Comparison of ENCODE assay signal across 10 mouse cellular contexts in the genomic region with DNA sequence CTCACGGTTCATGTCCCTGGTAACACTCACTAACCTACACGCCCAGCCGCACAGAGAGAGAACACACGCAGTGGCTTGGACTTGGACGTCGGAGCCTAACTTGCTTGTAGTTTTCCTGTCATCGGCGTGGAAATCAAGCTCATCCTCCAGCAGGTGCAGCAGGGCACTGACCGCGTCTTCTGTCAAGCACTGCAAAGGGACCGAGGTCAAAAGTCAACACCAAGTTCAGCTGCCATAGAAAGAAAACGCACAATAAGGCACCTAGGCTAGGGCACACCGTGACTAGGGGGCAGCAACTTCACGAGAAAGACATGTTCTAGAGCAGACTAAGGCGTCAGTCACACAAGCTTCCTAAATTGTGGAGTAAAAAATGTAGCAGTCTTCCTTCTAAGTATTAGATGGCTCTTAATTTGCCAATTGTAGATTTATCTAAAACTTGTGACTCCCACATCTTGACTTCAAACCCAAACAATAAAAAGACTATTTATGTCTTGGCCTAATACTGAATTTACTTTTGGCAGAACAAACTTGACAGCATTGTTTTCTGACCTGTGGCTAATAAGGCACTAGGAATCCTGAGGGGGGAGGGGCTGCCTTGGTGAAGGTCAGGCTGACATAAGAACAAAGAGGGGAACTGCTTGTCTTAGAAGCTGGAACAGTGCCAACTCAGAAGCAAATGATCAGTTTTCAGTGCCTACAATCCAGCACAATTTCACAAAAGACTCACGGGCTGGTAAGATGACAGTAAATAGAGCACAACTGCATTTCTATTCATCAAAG. TPM values are rescaled to one million over a fixed set of nuclear protein-coding genes. Genes with fewer than 3 reads are reported as not detected.
DNase-seq lines count a peak whose midpoint lies in the region; ATAC-seq lines count a peak whose summit lies in the region.
"Had no signal": no experiment of that assay in that cellular context is flagged by ENCODE, and none has a peak within 500 bp of the region (broad histone marks: within the 10 kb centered on the region; RNA-seq: fewer than 3 reads in every experiment).

No protein-coding gene starts in this region.

- H3K4me2 ChIP-seq in embryonic facial prominence, embryonic 14.5 days (ENCODE audit: low read depth, low read length), result no peak overlapping the region
- no peak overlapping the region for H3K4me2 ChIP-seq in heart, embryonic 13.5 days

- H3K4me1 ChIP-seq in embryonic facial prominence, embryonic 14.5 days (ENCODE audit: control insufficient read depth, insufficient read depth, low read length), result no peaks in the 10 kb centered on the region
- no peaks in the 10 kb centered on the region for H3K4me1 ChIP-seq in embryonic facial prominence, embryonic 10.5 days
- peaks cover 21% of the 10 kb centered on the region for H3K4me1 ChIP-seq in heart, embryonic 13.5 days

- H3K36me3 ChIP-seq in embryonic facial prominence, embryonic 14.5 days (ENCODE audit: control insufficient read depth, insufficient read depth, low read length), result peaks cover 96% of the 10 kb centered on the region
- peaks cover 100% of the 10 kb centered on the region for H3K36me3 ChIP-seq in embryonic facial prominence, embryonic 10.5 days (replicated peaks)
- peaks cover 93% of the 10 kb centered on the region for H3K36me3 ChIP-seq in heart, embryonic 13.5 days

- H3K4me3 ChIP-seq in embryonic facial prominence, embryonic 14.5 days (ENCODE audit: low read depth, low read length), result no peak overlapping the region
- no peak overlapping the region for H3K4me3 ChIP-seq in embryonic facial prominence, embryonic 10.5 days
- H3K4me3 ChIP-seq in heart, embryonic 13.5 days, result no peak overlapping the region
- H3K4me3 ChIP-seq: erythroblast, embryonic 14.5 days had no signal

- peak; percentile 66 for DNase-seq in embryonic facial prominence, embryonic 14.5 days (ENCODE audit: low spot score)
- no peak for DNase-seq in embryonic facial prominence, embryonic 10.5 days (ENCODE audit: low spot score)
- peak; percentile 68 for DNase-seq in R1 (ENCODE audit: low read depth, low spot score)
- DNase-seq in kidney, postnatal 4 days, result peak; percentile 49 to 72
- DNase-seq in frontal cortex, adult 2 months (ENCODE audit: extremely low spot score in 1 of 2, low spot score in 1 of 2), result no peak
- no peak for DNase-seq in layer of hippocampus, adult 18-20 months (ENCODE audit: low spot score in 2 of 2)

- no peak overlapping the region for H3K27ac ChIP-seq in embryonic facial prominence, embryonic 14.5 days (replicated peaks; ENCODE audit: low read depth, low read length)
- no peak overlapping the region for H3K27ac ChIP-seq in embryonic facial prominence, embryonic 10.5 days (replicated peaks)
- peak overlapping the region; percentile 72 for H3K27ac ChIP-seq in heart, embryonic 13.5 days (replicated peaks)

- 86% methylated on average over 16 of the region's 16 CpGs for WGBS in embryonic facial prominence, embryonic 14.5 days
- 89% methylated on average over 16 of the region's 16 CpGs for WGBS in embryonic facial prominence, embryonic 10.5 days
- 85% methylated on average over 16 of the region's 16 CpGs for WGBS in heart, embryonic 13.5 days

- no peaks in the 10 kb centered on the region for H3K27me3 ChIP-seq in embryonic facial prominence, embryonic 14.5 days (replicated peaks; ENCODE audit: control insufficient read depth, insufficient read depth, low read length)
- no peaks in the 10 kb centered on the region for H3K27me3 ChIP-seq in embryonic facial prominence, embryonic 10.5 days (replicated peaks; ENCODE audit: low read depth, poor library complexity, severe bottlenecking)
- H3K27me3 ChIP-seq in heart, embryonic 13.5 days (replicated peaks), result no peaks in the 10 kb centered on the region

- no peak for ATAC-seq in embryonic facial prominence, embryonic 14.5 days (ENCODE audit: low read depth)
- no peak for ATAC-seq in heart, embryonic 13.5 days (ENCODE audit: extremely low read depth, insufficient number of reproducible peaks, low FRiP score, low TSS enrichment)
- ATAC-seq in CD4-positive, CD25-positive, alpha-beta regulatory T cell, adult 4 months, result no peak
- ATAC-seq: midbrain, embryonic 16.5 days had no signal

- H3K9me3 ChIP-seq in embryonic facial prominence, embryonic 14.5 days (ENCODE audit: control insufficient read depth, low read length), result no peaks in the 10 kb centered on the region
- H3K9me3 ChIP-seq in embryonic facial prominence, embryonic 10.5 days, result no peaks in the 10 kb centered on the region
- H3K9me3 ChIP-seq in heart, embryonic 13.5 days, result no peaks in the 10 kb centered on the region

- no peak overlapping the region for H3K9ac ChIP-seq in embryonic facial prominence, embryonic 14.5 days (ENCODE audit: low read depth, low read length)
- H3K9ac ChIP-seq in heart, embryonic 13.5 days, result no peak overlapping the region

RNA-seq across cellular contexts. Expression of gene Zc3hc1, which starts 15.9 kb away (rescaled TPM):
- polyA plus RNA-seq in embryonic facial prominence, embryonic 14.5 days (2014; fragmentation: Nextera tagmentation; extraction: Ambion mirVana), result 52.8 and 60.5 TPM in 2 replicates
- polyA plus RNA-seq in embryonic facial prominence, embryonic 10.5 days (2016; fragmentation: Nextera tagmentation; extraction: Ambion mirVana), result 84.6 and 90.8 TPM in 2 replicates
- 44.2 and 46.0 TPM in 2 replicates for polyA plus RNA-seq in heart, embryonic 13.5 days (2015; fragmentation: Nextera tagmentation; extraction: Ambion mirVana)
- 24.4 and 25.4 TPM in 2 replicates for polyA plus RNA-seq in frontal cortex, adult 2 months (2012; rRNA removed)
- total RNA-seq in layer of hippocampus, adult 18-20 months (2021), result 10 to 100 TPM; 23.8 to 26.5 TPM
- 10 to 100 TPM; 47.5 to 63.3 TPM for polyA plus RNA-seq in CD4-positive, CD25-positive, alpha-beta regulatory T cell, adult 4 months (2017; shearing (Covaris generic))

RNA-seq across cellular contexts. Expression of gene Klhdc10, which starts 26.7 kb away (rescaled TPM):
- polyA plus RNA-seq in embryonic facial prominence, embryonic 14.5 days (2014; fragmentation: Nextera tagmentation; extraction: Ambion mirVana), result 43.7 and 44.7 TPM in 2 replicates
- polyA plus RNA-seq in embryonic facial prominence, embryonic 10.5 days (2016; fragmentation: Nextera tagmentation; extraction: Ambion mirVana), result 36.2 and 37.3 TPM in 2 replicates
- 16.6 and 19.0 TPM in 2 replicates for polyA plus RNA-seq in heart, embryonic 13.5 days (2015; fragmentation: Nextera tagmentation; extraction: Ambion mirVana)
- 55.5 and 62.7 TPM in 2 replicates for polyA plus RNA-seq in frontal cortex, adult 2 months (2012; rRNA removed)
- total RNA-seq in layer of hippocampus, adult 18-20 months (2021), result 10 to 100 TPM; 85.1 to 93.9 TPM
- 1 to 10 TPM; 2.4 to 3.4 TPM for polyA plus RNA-seq in CD4-positive, CD25-positive, alpha-beta regulatory T cell, adult 4 months (2017; shearing (Covaris generic))

Comparison
In these comparisons a context has a peak if more than half of its experiments do, and no peak if none do; other contexts are left out.
1. DNase-seq: peak in embryonic facial prominence, embryonic 14.5 days (single experiment), R1 (single experiment) and kidney, postnatal 4 days (2 of 2); none in embryonic facial prominence, embryonic 10.5 days (single experiment), frontal cortex, adult 2 months (0 of 2) and layer of hippocampus, adult 18-20 months (0 of 2).